22 mouse cellular contexts compared by ENCODE assay signal in genomic region chr1:152609006-152609405, GRCm38 (mm10).
DNase-seq lines count a peak whose midpoint lies in the region; ATAC-seq and TF ChIP-seq lines count a peak whose summit lies in the region.
"Had no signal": no experiment of that assay in that cellular context is flagged by ENCODE, and none has a peak within 500 bp of the region (broad histone marks: within the 10 kb centered on the region; RNA-seq: fewer than 3 reads in every experiment).

No protein-coding gene starts in this region.

- 44% methylated on average over 7 of the region's 7 CpGs for WGBS in heart, postnatal 0 days
- WGBS in kidney, embryonic 16.5 days = 72% methylated on average over 7 of the region's 7 CpGs

- H3K4me3 ChIP-seq in heart, postnatal 0 days (ENCODE audit: low read depth, low read length) = no peak overlapping the region
- H3K4me3 ChIP-seq in kidney, embryonic 16.5 days (ENCODE audit: low read length) = no peak overlapping the region
- H3K4me3 ChIP-seq: embryonic facial prominence, embryonic 12.5 days; hindbrain, embryonic 13.5 days; left cerebral cortex, adult 2 months; limb, embryonic 15.5 days; midbrain, embryonic 10.5 days; myocyte had no signal

- no peaks in the 10 kb centered on the region for H3K9me3 ChIP-seq in heart, postnatal 0 days (replicated peaks; ENCODE audit: control insufficient read depth, low read length)
- H3K9me3 ChIP-seq in kidney, embryonic 16.5 days (ENCODE audit: low read length) = no peaks in the 10 kb centered on the region
- H3K9me3 ChIP-seq: embryonic facial prominence, embryonic 12.5 days; hindbrain, embryonic 13.5 days; limb, embryonic 15.5 days; midbrain, embryonic 10.5 days had no signal

- no peak for TF ChIP-seq EP300 in heart, postnatal 0 days (IDR thresholded peaks at IDR 0.05; ENCODE audit: low read depth)

- peak; percentile 89 for DNase-seq in heart, adult 11 months
- DNase-seq in heart, postnatal 36 days = no peak
- DNase-seq in heart, postnatal 0 days (ENCODE audit: low spot score) = no peak
- DNase-seq in heart, postnatal 4 days = no peak
- peak; percentile 62 for DNase-seq in kidney, postnatal 10 days
- peak; percentile 60 to 67 for DNase-seq in kidney, postnatal 25 days
- DNase-seq: cerebellum, adult 11 months; cerebellum, postnatal 14 days; forebrain, postnatal 0 days; gastrocnemius, postnatal 36 days; left cerebral cortex, postnatal 4 days; lung, adult 18-20 months; lung, postnatal 10 days; thymus, postnatal 25 days had no signal

- ATAC-seq in heart, postnatal 0 days (ENCODE audit: insufficient read depth, low read depth) = no peak
- ATAC-seq in kidney, embryonic 16.5 days (ENCODE audit: low FRiP score, low TSS enrichment) = no peak
- ATAC-seq: forebrain, postnatal 0 days; midbrain, embryonic 16.5 days had no signal

- H3K36me3 ChIP-seq in heart, postnatal 0 days (replicated peaks; ENCODE audit: control insufficient read depth, insufficient read depth, low read length) = peaks cover 29% of the 10 kb centered on the region
- H3K36me3 ChIP-seq in kidney, embryonic 16.5 days (ENCODE audit: insufficient read depth, low read length) = peaks cover 11% of the 10 kb centered on the region; the same call in 1 of the 2 replicates
- H3K36me3 ChIP-seq: hindbrain, embryonic 13.5 days had no signal

- TF ChIP-seq CTCF in heart, postnatal 0 days (IDR thresholded peaks at IDR 0.05; ENCODE audit: low read depth) = no peak

- H3K27me3 ChIP-seq in heart, postnatal 0 days (ENCODE audit: control insufficient read depth, insufficient read depth, low read length) = no peaks in the 10 kb centered on the region
- H3K27me3 ChIP-seq in kidney, embryonic 16.5 days (ENCODE audit: insufficient read depth, low read length) = no peaks in the 10 kb centered on the region
- H3K27me3 ChIP-seq: embryonic facial prominence, embryonic 12.5 days; hindbrain, embryonic 13.5 days; limb, embryonic 15.5 days had no signal

- no peak overlapping the region for H3K4me2 ChIP-seq in heart, postnatal 0 days (ENCODE audit: low read depth, low read length)
- no peak overlapping the region for H3K4me2 ChIP-seq in kidney, embryonic 16.5 days (replicated peaks; ENCODE audit: low read depth, low read length)
- H3K4me2 ChIP-seq: embryonic facial prominence, embryonic 12.5 days; hindbrain, embryonic 13.5 days; limb, embryonic 15.5 days had no signal

- H3K9ac ChIP-seq in heart, postnatal 0 days (replicated peaks; ENCODE audit: low read depth, low read length) = no peak overlapping the region
- no peak overlapping the region for H3K9ac ChIP-seq in kidney, embryonic 16.5 days (replicated peaks; ENCODE audit: low read length)
- H3K9ac ChIP-seq: embryonic facial prominence, embryonic 12.5 days; forebrain, postnatal 0 days; hindbrain, embryonic 13.5 days; limb, embryonic 15.5 days had no signal

- intact Hi-C loops in heart, postnatal 36 days (cut with DNase I) = no loop called here

- peak overlapping the region; percentile 5; the same call in 1 of the 2 replicates for H3K27ac ChIP-seq in heart, postnatal 0 days (ENCODE audit: low read depth)
- H3K27ac ChIP-seq in kidney, embryonic 16.5 days (ENCODE audit: low read length) = no peak overlapping the region
- H3K27ac ChIP-seq: embryonic facial prominence, embryonic 12.5 days; hindbrain, embryonic 13.5 days; left cerebral cortex, adult 2 months; midbrain, embryonic 10.5 days had no signal

- peaks cover 63% of the 10 kb centered on the region for H3K4me1 ChIP-seq in heart, postnatal 0 days (ENCODE audit: control insufficient read depth, insufficient read depth)
- peaks cover 75% of the 10 kb centered on the region for H3K4me1 ChIP-seq in kidney, embryonic 16.5 days (ENCODE audit: insufficient read depth, low read length)

Comparison
In these comparisons a context has a peak if more than half of its experiments do, and no peak if none do; other contexts are left out.
1. DNase-seq: peak in heart, adult 11 months (single experiment), kidney, postnatal 10 days (single experiment) and kidney, postnatal 25 days (2 of 2); none in heart, postnatal 36 days (0 of 2), heart, postnatal 0 days (single experiment) and heart, postnatal 4 days (single experiment).